Mouse (Mus musculus) layer of hippocampus, postnatal 10 days (tissue): Measurements from ENCODE around the gene Tshz2. TPM values are rescaled to one million over a fixed set of nuclear protein-coding genes. Genes with fewer than 3 reads are reported as not detected.
"Not testable (repeated sequence)": the region's sequence is repeated elsewhere in the genome, so short reads cannot be mapped to it uniquely, and the experiment has no call there.

Source experiments
- DNase-seq, 2 experiments: peaks; one replicate each; pipeline ENCODE4 v3.0.0; 2021; ENCODE audit warnings: low spot score in 2 of 2
- long read RNA-seq: library from polyadenylated mRNA; stranded (forward); transcript quantifications from one replicate; pipeline ENCODE4 v2.0.0, GENCODE M21; 2023
- total RNA-seq, 2 experiments: library from RNA; stranded (reverse); gene quantifications; 2 replicates each; pipeline ENCODE4 v1.2.3; 2021

Tshz2 gene
- total RNA-seq: 10 to 100 TPM; 49.8 to 64.9 TPM
- long read RNA-seq, partial matches to known transcripts: 2 of 9 reads
- long read RNA-seq, other reads (novel, unspliced or antisense): 6 of 9 reads

DNA sequence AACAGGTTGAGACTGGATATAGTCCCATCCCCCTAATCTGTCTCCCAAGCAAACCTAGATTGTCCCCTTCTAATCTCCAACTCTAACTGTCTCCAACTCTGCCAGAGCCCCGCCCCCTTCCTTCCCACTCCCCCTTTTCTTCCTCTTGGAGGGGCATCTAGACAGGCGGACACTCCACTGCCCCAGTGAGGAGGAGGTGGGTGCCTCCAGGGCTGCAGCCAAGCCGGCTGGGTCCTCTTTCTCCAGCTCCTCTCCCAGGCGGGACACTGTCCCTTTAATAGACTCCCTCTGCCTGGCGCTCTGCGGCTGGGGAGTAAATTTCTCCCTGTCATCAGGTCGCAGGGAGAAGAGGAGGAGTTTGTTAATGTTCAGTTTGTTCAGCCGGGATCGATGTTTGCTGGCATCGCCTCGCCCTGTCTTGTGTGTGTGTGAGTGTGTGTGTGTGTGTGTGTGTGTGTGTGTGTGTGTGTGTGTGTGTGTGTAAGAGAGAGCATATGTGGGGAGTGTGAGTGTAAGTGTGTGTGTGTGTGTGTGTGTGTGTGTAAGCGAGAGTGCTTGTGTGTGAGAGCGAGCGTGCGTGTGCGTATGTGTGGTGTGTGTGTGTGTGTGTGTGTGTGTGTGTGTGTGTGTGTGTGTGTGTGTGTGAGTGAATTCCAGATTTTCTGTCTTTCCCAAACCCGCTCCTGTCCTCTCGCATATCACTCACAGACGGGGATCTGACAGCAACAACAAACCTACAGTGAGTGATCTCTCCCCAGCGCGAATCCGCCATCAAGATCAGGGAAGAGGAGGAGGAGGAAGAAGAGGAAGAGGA lies at the start of gene Tshz2:
Gene Tshz2 (plus strand): TSS at position 676 of the 814 bp plus-strand sequence.
- DNase-seq: peak; percentile 24 to 46

GRCm38 (mm10) chr2:169583476-169583875 lies 49.3 kb upstream of the Tshz2 start:
- DNase-seq: no peak

GRCm38 (mm10) chr2:169584745-169585456 lies 47.9 kb upstream of the Tshz2 start:
- DNase-seq: no peak

- DNase-seq: no peak
These were observed 47.1 kb upstream of the Tshz2 start for GRCm38 (mm10) chr2:169585631-169586285.

- no peak for DNase-seq
These were observed 46.1 kb upstream of the Tshz2 start for GRCm38 (mm10) chr2:169586688-169587087.

GRCm38 (mm10) chr2:169587645-169588044 lies 45.2 kb upstream of the Tshz2 start, which contains the start of gene Gm11011:
Gene Gm11011, minus strand, starts transcription at chr2:169587745.
- DNase-seq: not testable (repeated sequence)

- no peak for DNase-seq
These were observed 43.1 kb upstream of the Tshz2 start for GRCm38 (mm10) chr2:169589697-169590096.

DNA sequence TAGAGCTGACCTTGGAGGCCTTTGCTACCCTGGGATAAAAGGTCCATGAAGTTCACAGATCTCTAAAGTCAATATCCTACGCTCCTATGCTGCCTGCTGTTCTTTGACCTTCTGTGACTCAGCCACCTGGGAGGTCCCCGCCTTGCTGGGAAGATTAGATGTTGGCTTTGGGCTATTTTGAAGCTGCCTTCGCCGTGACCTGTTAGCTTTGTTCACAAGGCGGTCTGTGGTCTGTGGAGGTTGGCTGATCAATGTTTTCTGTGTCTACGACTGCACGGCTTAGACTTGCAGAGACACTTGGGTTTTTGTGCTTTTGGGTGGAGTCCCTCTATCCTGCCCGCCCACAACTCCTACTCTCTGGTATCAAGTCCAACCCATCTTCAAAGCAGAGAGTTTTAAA lies 42.4 kb upstream of the Tshz2 start:
- DNase-seq: no peak

- no peak for DNase-seq
These were observed 39.1 kb upstream of the Tshz2 start for GRCm38 (mm10) chr2:169593742-169594141.

GRCm38 (mm10) chr2:169597357-169597756 lies 35.5 kb upstream of the Tshz2 start:
- DNase-seq: no peak

DNA sequence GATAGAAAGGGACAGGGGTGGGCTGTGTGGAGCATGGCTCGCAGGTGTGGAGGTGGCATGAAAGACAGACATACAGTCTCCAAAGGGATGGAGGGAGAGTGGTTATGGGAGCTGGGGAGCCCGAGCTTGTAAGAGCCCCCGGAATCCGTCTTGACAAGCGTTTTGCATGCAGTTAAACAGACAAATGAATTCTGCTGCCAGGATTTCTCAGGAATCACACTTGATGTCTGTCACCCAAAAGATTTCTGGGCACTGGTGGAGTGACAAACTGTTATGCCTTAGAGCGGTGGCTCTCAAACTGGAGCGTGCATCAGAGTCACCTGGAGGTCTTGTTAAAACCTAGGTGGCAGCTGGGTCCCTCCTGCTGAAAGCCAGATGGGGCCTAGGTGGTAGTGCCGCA lies 34.8 kb upstream of the Tshz2 start:
- no peak for DNase-seq

DNA sequence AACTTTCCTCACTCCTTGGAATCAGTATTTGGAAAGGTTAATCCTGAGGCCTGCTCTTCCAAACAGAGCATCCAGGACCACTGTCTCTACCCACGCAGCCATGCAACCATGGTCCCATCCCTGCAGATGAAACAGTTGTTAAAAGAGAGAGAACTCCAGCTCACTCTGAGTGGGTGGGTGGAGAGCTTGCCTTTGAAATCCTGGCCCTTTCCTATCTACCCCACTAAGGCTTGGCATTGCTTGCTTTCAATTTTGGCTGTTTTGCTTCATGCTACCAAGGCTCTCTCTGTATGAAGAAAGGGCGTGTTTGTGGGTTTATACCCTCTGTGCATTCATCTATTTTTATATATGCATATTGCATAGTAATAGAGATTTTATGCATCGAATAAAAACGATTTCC lies 33.2 kb upstream of the Tshz2 start:
- DNase-seq: no peak

GRCm38 (mm10) chr2:169600163-169600562 lies 32.6 kb upstream of the Tshz2 start:
- DNase-seq: peak in 1 of 2 experiments; percentile 27

GRCm38 (mm10) chr2:169606901-169607678 lies 25.7 kb upstream of the Tshz2 start:
- DNase-seq: peak; percentile 16 to 31

- no peak for DNase-seq
These were observed 25.0 kb upstream of the Tshz2 start for GRCm38 (mm10) chr2:169607787-169608186.

DNA sequence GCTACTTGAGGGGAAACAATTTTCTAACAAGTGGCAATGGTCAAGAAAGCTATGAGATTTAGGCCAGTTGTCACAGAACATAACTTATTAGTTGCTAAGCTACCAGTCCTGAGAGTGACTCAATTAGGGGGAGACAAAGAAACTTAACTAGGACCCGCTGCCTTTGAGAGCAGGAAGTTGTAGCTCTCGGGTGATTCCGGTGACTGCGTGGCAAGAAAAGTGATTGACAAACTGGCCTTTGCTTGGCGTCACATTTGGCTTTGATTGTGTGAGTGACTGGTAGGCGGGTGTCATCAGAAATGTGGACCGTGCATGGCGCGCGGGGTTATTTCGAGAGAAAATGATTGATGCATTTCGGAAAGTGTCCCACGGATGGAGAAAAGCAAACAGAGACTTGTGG lies 22.9 kb upstream of the Tshz2 start:
- no peak for DNase-seq

- DNase-seq: no peak
These were observed 21.9 kb upstream of the Tshz2 start for GRCm38 (mm10) chr2:169610882-169611281.

GRCm38 (mm10) chr2:169611557-169611956 lies 21.3 kb upstream of the Tshz2 start:
- DNase-seq: no peak

GRCm38 (mm10) chr2:169614683-169615082 lies 18.1 kb upstream of the Tshz2 start:
- DNase-seq: no peak

GRCm38 (mm10) chr2:169615998-169616397 lies 16.8 kb upstream of the Tshz2 start:
- no peak for DNase-seq

DNA sequence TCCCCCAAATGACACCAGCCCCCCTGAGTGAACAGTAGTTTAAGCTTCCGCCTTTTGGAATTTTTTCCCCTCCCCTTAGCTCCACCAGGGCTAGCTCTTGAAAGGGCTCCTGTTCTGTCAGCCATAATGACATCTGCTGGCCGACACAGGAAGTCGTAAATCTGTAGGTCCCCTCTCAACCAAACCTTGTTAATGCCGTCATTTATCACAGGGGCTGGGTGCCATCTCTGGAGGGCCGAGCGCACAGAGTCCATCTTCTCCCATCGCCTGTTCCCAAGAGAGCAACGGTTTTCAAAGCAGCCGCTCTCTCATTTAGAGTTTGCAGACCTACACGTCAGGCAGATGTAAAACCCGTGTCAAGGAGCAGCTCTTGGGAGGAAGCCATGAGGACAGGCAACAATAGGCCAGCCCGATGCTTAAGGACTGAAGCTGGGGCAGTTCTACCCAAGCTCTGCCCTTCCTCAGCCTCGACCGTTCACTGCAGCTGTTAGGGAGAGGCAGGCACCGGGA lies 11.6 kb upstream of the Tshz2 start:
- DNase-seq: peak in 1 of 2 experiments; percentile 26
